Mouse (Mus musculus) liver, adult 2 months (tissue): ENCODE data around the gene St8sia1. TPM values are rescaled to one million over a fixed set of nuclear protein-coding genes. Genes with fewer than 3 reads are reported as not detected.
A peak's percentile ranks its signal among the peaks of the same experiment; 100 is the strongest.
"Not testable (repeated sequence)": the region's sequence is repeated elsewhere in the genome, so short reads cannot be mapped to it uniquely, and the experiment has no call there.

ENCODE experiments used
- DNase-seq: peaks from one replicate; pipeline ENCODE4 v3.0.0-alpha.2; 2011; ENCODE audit warnings: low read depth, low spot score; ENCODE audit errors: extremely low read depth
- H3K27ac ChIP-seq: fragments of 200-500 bp; replicated peaks from 2 replicates; pipeline ENCODE4 v1.5.1; 2012; ENCODE audit warnings: low read depth, mild to moderate bottlenecking, control low read depth, inconsistent platforms, low read length; ENCODE audit not compliant: insufficient read depth
- H3K27me3 ChIP-seq: fragments of 200-500 bp; 2 replicates; pipeline ENCODE4 v1.6.1; 2012; ENCODE audit warnings: mild to moderate bottlenecking, moderate library complexity, low read length, inconsistent platforms; ENCODE audit not compliant: control insufficient read depth, insufficient read depth
- H3K36me3 ChIP-seq: fragments of 200-500 bp; 2 replicates; pipeline ENCODE4 v1.6.1; 2012; ENCODE audit warnings: low read length, inconsistent platforms; ENCODE audit not compliant: control insufficient read depth, insufficient read depth
- H3K4me1 ChIP-seq: fragments of 200-500 bp; 2 replicates; pipeline ENCODE4 v1.6.1; 2011; ENCODE audit warnings: low read length; ENCODE audit not compliant: control insufficient read depth, insufficient read depth
- H3K4me3 ChIP-seq: fragments of 200-500 bp; 2 replicates; pipeline ENCODE4 v1.5.1; 2011; ENCODE audit warnings: low read depth, mild to moderate bottlenecking, control low read depth, low read length, moderate library complexity; ENCODE audit not compliant: insufficient read depth
- H3K79me2 ChIP-seq: fragments of 200-500 bp; 2 replicates; pipeline ENCODE4 v1.6.1; 2012; ENCODE audit warnings: inconsistent platforms, mild to moderate bottlenecking, low read length, moderate library complexity; ENCODE audit not compliant: control insufficient read depth, insufficient read depth
- H3K9ac ChIP-seq: fragments of 200-500 bp; 2 replicates; pipeline ENCODE4 v1.6.1; 2012; ENCODE audit warnings: low read depth, mild to moderate bottlenecking, control low read depth, inconsistent platforms, low read length
- CTCF ChIP-seq: fragments of 200-500 bp; IDR thresholded peaks from 2 replicates; pipeline ENCODE4 v1.5.1; 2011; ENCODE audit warnings: low read depth, low read length, control low read depth
- POLR2A ChIP-seq: fragments of 200-500 bp; IDR thresholded peaks from 2 replicates; pipeline ENCODE4 v1.6.1; 2011; ENCODE audit warnings: low read length, control low read depth; ENCODE audit not compliant: insufficient read depth; ENCODE audit errors: extremely low read depth
- WGBS: fragments of 180-500 bp; shearing (Covaris S2); methylation state at CpG from one replicate; pipeline ENCODE4 v1.1.7; 2018; 5-methylcytosine and 5-hydroxymethylcytosine counted together
- polyA plus RNA-seq: library from polyadenylated mRNA; depleted of rRNA; stranded (reverse); fragments of >200 nt; gene quantifications from 2 replicates; pipeline ENCODE4 v1.2.3, GENCODE M21; 2012
- total RNA-seq: library from RNA; depleted of rRNA; stranded (reverse); fragments of >200 nt; gene quantifications from 2 replicates; pipeline ENCODE4 v1.2.3, GENCODE M21; 2014

The St8sia1 gene
- total and polyA plus RNA-seq, 2 experiments = under 0.01 to 0.01 TPM

- H3K79me2 ChIP-seq = no peaks in the 10 kb centered on the region
- WGBS = 64% methylated on average over 7 of the region's 7 CpGs
- no peaks in the 10 kb centered on the region for H3K36me3 ChIP-seq
- DNase-seq = no peak
- no peaks in the 10 kb centered on the region for H3K4me1 ChIP-seq
- TF ChIP-seq POLR2A = no peak
- no peak for TF ChIP-seq CTCF
- H3K4me3 ChIP-seq = no peak overlapping the region
- H3K27ac ChIP-seq = no peak overlapping the region
- no peak overlapping the region for H3K9ac ChIP-seq
- no peaks in the 10 kb centered on the region for H3K27me3 ChIP-seq
These were observed 27.3 kb upstream of the St8sia1 start for GRCm38 (mm10) chr6:142991391-142992059.

DNA sequence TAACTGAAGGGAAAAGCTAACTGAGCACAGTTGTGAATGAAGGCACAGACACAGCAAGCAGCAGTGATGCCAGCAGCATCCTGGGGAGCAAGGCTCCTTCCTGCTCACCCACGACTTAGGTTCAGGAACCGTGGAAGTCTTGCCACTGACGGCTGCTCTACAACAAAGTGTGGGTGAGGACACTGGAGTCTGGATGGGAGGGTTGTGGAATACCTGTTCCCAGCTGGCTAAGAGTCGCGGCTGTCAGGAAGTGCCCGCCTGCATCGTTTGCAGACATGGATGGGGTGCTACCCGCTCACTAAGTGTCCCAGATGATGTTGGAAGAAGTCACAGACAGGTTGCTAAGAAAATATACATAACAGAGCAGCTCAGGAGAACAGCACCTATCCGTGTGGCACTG is 26.3 kb upstream of the St8sia1 start:
- no peak for DNase-seq
- no peak overlapping the region for H3K27ac ChIP-seq
- no peaks in the 10 kb centered on the region for H3K36me3 ChIP-seq
- H3K9ac ChIP-seq = no peak overlapping the region
- no peak for TF ChIP-seq POLR2A
- no peak for TF ChIP-seq CTCF
- 87% methylated on average over 9 of the region's 9 CpGs for WGBS
- H3K27me3 ChIP-seq = no peaks in the 10 kb centered on the region
- no peaks in the 10 kb centered on the region for H3K4me1 ChIP-seq
- no peak overlapping the region for H3K4me3 ChIP-seq
- no peaks in the 10 kb centered on the region for H3K79me2 ChIP-seq

DNA sequence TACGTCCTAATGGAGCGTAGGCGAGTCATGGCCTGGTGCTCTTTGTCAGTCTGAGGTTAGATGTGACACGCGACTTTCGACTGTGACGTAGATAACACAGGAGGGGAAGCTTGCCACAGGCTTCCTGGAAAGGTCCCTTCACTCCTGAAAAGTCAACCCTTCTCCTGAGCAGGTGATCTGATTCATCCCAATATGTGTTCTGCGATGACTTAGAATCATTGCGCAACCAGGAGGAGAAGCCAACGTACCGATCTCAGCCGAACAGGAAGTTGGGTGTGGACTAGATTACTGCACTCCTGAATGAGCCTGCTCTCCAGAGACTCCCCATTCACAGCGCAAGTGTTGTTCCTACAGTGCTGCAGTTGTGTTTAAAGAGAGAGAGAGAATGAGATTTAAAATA is 25.2 kb upstream of the St8sia1 start:
- H3K4me3 ChIP-seq = no peak overlapping the region
- peak; percentile 19 for DNase-seq
- 61% methylated on average over 13 of the region's 13 CpGs for WGBS
- TF ChIP-seq CTCF (no peak), POLR2A (no peak)
- no peaks in the 10 kb centered on the region for H3K4me1 ChIP-seq
- no peaks in the 10 kb centered on the region for H3K79me2 ChIP-seq
- no peak overlapping the region for H3K9ac ChIP-seq
- H3K27ac ChIP-seq = no peak overlapping the region
- H3K36me3 ChIP-seq = no peaks in the 10 kb centered on the region
- H3K27me3 ChIP-seq = no peaks in the 10 kb centered on the region

DNA sequence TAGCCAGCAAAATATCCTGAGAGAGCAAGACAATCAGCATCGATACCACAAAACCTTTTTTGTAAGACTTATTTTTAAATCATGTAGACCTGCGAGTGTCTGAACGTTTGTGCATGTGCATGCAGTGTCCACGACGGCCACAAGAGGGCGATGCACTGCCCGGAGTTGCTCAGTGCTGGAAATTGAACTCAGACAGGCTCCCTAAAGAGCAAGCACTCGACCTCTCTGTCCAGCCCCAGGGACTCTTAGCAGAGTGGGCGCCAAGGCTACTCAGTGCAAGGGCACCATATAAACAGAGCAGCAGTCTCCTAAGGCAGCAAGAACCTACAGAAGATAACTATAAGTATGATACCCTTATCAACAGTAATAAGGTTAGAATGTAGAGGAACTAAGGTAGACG is 24.5 kb upstream of the St8sia1 start:
- DNase-seq = peak; percentile 39
- H3K79me2 ChIP-seq = no peaks in the 10 kb centered on the region
- H3K27me3 ChIP-seq = no peaks in the 10 kb centered on the region
- H3K4me3 ChIP-seq = no peak overlapping the region
- H3K36me3 ChIP-seq = no peaks in the 10 kb centered on the region
- no peaks in the 10 kb centered on the region for H3K4me1 ChIP-seq
- WGBS = 19% methylated on average over 10 of the region's 10 CpGs
- H3K9ac ChIP-seq = no peak overlapping the region
- H3K27ac ChIP-seq = no peak overlapping the region
- TF ChIP-seq POLR2A (no peak), CTCF (peak; percentile 99)

DNA sequence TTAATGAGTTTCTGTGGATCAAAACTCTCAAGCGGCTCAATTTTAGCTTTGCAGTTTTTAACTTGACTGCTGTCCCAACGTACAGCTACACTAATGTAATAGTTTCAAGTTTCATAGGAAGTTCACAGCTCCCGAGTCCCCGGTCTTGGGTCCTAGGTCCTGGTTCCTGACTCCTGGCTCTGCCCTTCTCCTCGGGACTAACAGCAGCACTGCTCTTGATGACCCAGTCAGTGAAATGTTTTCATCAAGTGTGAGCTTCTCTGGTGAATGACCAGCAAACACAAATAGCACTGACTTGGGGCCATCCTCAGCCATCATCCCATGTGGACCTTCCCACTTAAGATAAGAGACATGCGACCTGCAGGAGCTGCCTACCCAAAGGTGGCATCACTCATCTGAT is 24.0 kb upstream of the St8sia1 start:
- Histone ChIP-seq H3K36me3 (no peaks in the 10 kb centered on the region), H3K9ac (no peak overlapping the region), H3K79me2 (no peaks in the 10 kb centered on the region), H3K27me3 (no peaks in the 10 kb centered on the region), H3K4me1 (no peaks in the 10 kb centered on the region), H3K27ac (no peak overlapping the region), H3K4me3 (no peak overlapping the region)
- no peak for DNase-seq
- TF ChIP-seq POLR2A = no peak
- no peak for TF ChIP-seq CTCF
- 66% methylated on average over 6 of the region's 6 CpGs for WGBS

DNA sequence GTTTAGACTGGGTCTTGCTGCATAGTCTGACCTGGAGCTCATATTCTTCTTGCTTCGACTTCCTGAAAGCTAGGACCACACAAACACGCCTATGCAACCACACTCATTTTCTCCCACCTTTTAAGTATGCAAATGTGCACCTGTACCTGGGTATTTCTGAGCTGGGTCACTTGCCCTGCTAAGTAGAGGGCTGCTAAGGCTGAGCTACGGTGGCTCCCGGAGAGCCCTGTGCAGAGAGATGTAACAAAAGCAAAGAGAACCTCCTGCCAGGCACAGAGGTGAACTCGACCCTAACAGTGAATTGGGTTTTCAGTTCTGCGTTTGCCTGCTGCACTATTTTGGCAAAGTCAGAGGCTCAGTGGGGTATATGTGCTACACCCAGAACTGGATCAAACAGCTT is 23.4 kb upstream of the St8sia1 start:
- H3K9ac ChIP-seq = no peak overlapping the region
- no peaks in the 10 kb centered on the region for H3K79me2 ChIP-seq
- no peak for TF ChIP-seq CTCF
- no peak overlapping the region for H3K27ac ChIP-seq
- no peaks in the 10 kb centered on the region for H3K27me3 ChIP-seq
- no peak for DNase-seq
- no peaks in the 10 kb centered on the region for H3K4me1 ChIP-seq
- H3K36me3 ChIP-seq = no peaks in the 10 kb centered on the region
- 80% methylated on average over 6 of the region's 6 CpGs for WGBS
- H3K4me3 ChIP-seq = no peak overlapping the region

- H3K9ac ChIP-seq, H3K4me3 ChIP-seq, H3K27me3 ChIP-seq, H3K36me3 ChIP-seq, DNase-seq, H3K79me2 ChIP-seq, H3K4me1 ChIP-seq, H3K27ac ChIP-seq: not testable (repeated sequence)
- WGBS = 77% methylated on average over 9 of the region's 9 CpGs
These were observed 22.5 kb upstream of the St8sia1 start for GRCm38 (mm10) chr6:142986706-142987105.

GRCm38 (mm10) chr6:142985561-142986238 is 21.4 kb upstream of the St8sia1 start:
- not testable (repeated sequence) for H3K79me2 ChIP-seq, H3K36me3 ChIP-seq, H3K9ac ChIP-seq, DNase-seq, H3K4me3 ChIP-seq, H3K4me1 ChIP-seq, H3K27ac ChIP-seq, H3K27me3 ChIP-seq
- WGBS = 91% methylated on average over 9 of the region's 9 CpGs
